Mouse (Mus musculus): ENCODE measurements at regions not wholly inside any gene's neighbourhood (a gene's known extent, or its start where the extent isn't known, plus 50 kb on each side); places are given as distances from the start of the nearest gene placed in this dataset.

DNA sequence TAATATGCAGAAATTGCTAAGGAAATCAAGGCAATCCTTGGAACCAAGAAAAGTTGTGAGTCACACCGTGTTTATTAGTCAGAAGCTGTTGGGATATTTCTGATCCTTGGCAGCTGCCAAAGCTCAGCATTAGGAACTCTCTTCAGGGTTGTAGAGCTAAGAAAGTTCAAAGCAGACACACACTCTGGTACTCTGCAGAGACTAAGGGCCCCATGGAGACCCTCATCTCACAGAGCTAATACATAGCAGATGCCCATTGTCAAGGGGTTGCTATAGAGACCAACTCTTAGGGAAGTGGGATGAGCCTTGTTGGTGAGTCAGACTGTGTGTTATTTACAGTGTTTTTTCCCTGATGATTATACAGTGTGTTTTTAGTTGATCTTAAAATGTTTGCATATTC, 517.4 kb upstream of the Fam174a start:
- TF ChIP-seq MAFK (IDR thresholded peaks at IDR 0.05; ENCODE audit: borderline replicate concordance, low read depth, low read length) (no peak), TCF12 (IDR thresholded peaks at IDR 0.05; ENCODE audit: low read depth, low read length) (no peak), CTCF (IDR thresholded peaks at IDR 0.05 in 2 of 3, conservative IDR thresholded peaks at IDR 0.05 in 1 of 3; ENCODE audit: control insufficient read depth in 1 of 3, insufficient read depth in 1 of 3, low read depth in 2 of 3, low read length in 3 of 3, poor library complexity in 1 of 3, severe bottlenecking in 1 of 3) (no peak), USF2 (IDR thresholded peaks at IDR 0.05; ENCODE audit: borderline replicate concordance in 1 of 2, insufficient read depth in 1 of 2, low read depth in 1 of 2, low read length in 2 of 2) (no peak), SMC3 (IDR thresholded peaks at IDR 0.05; ENCODE audit: low read depth, low read length) (no peak), EP300 (IDR thresholded peaks at IDR 0.05; ENCODE audit: low read depth in 1 of 2, low read length in 2 of 2) (no peak), ZNF384 (IDR thresholded peaks at IDR 0.05; ENCODE audit: low read depth, low read length) (no peak), GABPA (IDR thresholded peaks at IDR 0.05; ENCODE audit: low read depth, low read length) (no peak), MAZ (IDR thresholded peaks at IDR 0.05; ENCODE audit: low read depth, low read length) (no peak), ELF1 (IDR thresholded peaks at IDR 0.05; ENCODE audit: low read depth, low read length) (no peak), CHD2 (IDR thresholded peaks at IDR 0.05; ENCODE audit: low read length) (no peak), HCFC1 (IDR thresholded peaks at IDR 0.05; ENCODE audit: low read depth, low read length) (no peak), GATA1 (IDR thresholded peaks at IDR 0.05; ENCODE audit: low read depth, low read length) (no peak)
